Mouse (Mus musculus): ENCODE data around the gene Gm6899. TPM values are rescaled to one million over a fixed set of nuclear protein-coding genes. Genes with fewer than 3 reads are reported as not detected.

The Gm6899 gene
- total RNA-seq (2021): not detected
- long read RNA-seq, experiment 1: 0 reads
- long read RNA-seq, experiment 2: 0 reads

GRCm38 (mm10) chr11:26593061-26594059 is at the start of gene Gm6899, which contains the start of gene Vrk2:
TSS of gene Gm6899 (plus strand) at chr11:26593241.
TSS of gene Vrk2 (minus strand) at chr11:26593999.
- DNase-seq: peak; percentile 85

GRCm38 (mm10) chr11:26551551-26551950 is 41.5 kb upstream of the Gm6899 start:
- DNase-seq: no peak

GRCm38 (mm10) chr11:26585409-26586366 is 7.4 kb upstream of the Gm6899 start:
- DNase-seq: no peak

GRCm38 (mm10) chr11:26586367-26587183 is 6.5 kb upstream of the Gm6899 start:
- no peak for DNase-seq

- no peak for DNase-seq
Observed at GRCm38 (mm10) chr11:26587184-26587524, 5.9 kb upstream of the Gm6899 start.

- DNase-seq: no peak
Observed at GRCm38 (mm10) chr11:26592395-26593053, 517 bp upstream of the Gm6899 start.

GRCm38 (mm10) chr11:26594487-26594886 is 1.4 kb downstream of the Gm6899 start:
- no peak for DNase-seq

GRCm38 (mm10) chr11:26596186-26596585 is 3.1 kb downstream of the Gm6899 start:
- no peak for DNase-seq

- DNase-seq: no peak
Observed at GRCm38 (mm10) chr11:26597145-26597544, 4.1 kb downstream of the Gm6899 start.

- DNase-seq: no peak
Observed at GRCm38 (mm10) chr11:26597761-26598160, 4.7 kb downstream of the Gm6899 start.

- no peak for DNase-seq
Observed at GRCm38 (mm10) chr11:26598876-26599275, 5.8 kb downstream of the Gm6899 start.

GRCm38 (mm10) chr11:26600692-26601091 is 7.7 kb downstream of the Gm6899 start:
- no peak for DNase-seq

- DNase-seq: no peak
Observed at GRCm38 (mm10) chr11:26601571-26602175, 8.6 kb downstream of the Gm6899 start.

GRCm38 (mm10) chr11:26604061-26604655 is 11.1 kb downstream of the Gm6899 start:
- DNase-seq: no peak

- DNase-seq: no peak
Observed at GRCm38 (mm10) chr11:26608795-26609194, 15.8 kb downstream of the Gm6899 start.

- DNase-seq: no peak
Observed at GRCm38 (mm10) chr11:26618475-26619223, 25.6 kb downstream of the Gm6899 start.

- no peak for DNase-seq
Observed at GRCm38 (mm10) chr11:26622727-26623126, 29.7 kb downstream of the Gm6899 start.

GRCm38 (mm10) chr11:26636239-26636638 is 43.2 kb downstream of the Gm6899 start:
- no peak for DNase-seq

- no peak for DNase-seq
Observed at GRCm38 (mm10) chr11:26640314-26640785, 47.3 kb downstream of the Gm6899 start.
